Mouse (Mus musculus) midbrain, embryonic 14.5 days (tissue): ENCODE measurements at regions not wholly inside any gene's neighbourhood (a gene's known extent, or its start where the extent isn't known, plus 50 kb on each side); places are given as distances from the start of the nearest gene placed in this dataset.
"Not testable (repeated sequence)": the region's sequence is repeated elsewhere in the genome, so short reads cannot be mapped to it uniquely, and the experiment has no call there.

Source experiments
- ATAC-seq: fragments of 200-750 bp; cut with Nextera tagmentation; 2 replicates; pipeline ENCODE4 v1.8.0; 2017; ENCODE audit warnings: moderate number of reproducible peaks, moderate library complexity; ENCODE audit not compliant: low FRiP score, low TSS enrichment
- DNase-seq: peaks from one replicate; pipeline ENCODE4 v3.0.0-alpha.2; 2015
- H3K27ac ChIP-seq: fragments of 300-500 bp; sonication (generic); replicated peaks from 2 replicates; pipeline ENCODE4 v1.5.1; 2014; ENCODE audit warnings: mild to moderate bottlenecking, low read depth, low read length, moderate library complexity
- H3K27me3 ChIP-seq: fragments of 300-500 bp; sonication (generic); 2 replicates; pipeline ENCODE4 v1.6.1; 2014; ENCODE audit warnings: low read length, control low read depth, mixed read lengths; ENCODE audit not compliant: control insufficient read depth, insufficient read depth
- H3K36me3 ChIP-seq: fragments of 300-500 bp; sonication (generic); 2 replicates; pipeline ENCODE4 v1.6.1; 2014; ENCODE audit warnings: low read length, control low read depth; ENCODE audit not compliant: control insufficient read depth, insufficient read depth
- H3K4me1 ChIP-seq: fragments of 300-500 bp; sonication (generic); 2 replicates; pipeline ENCODE4 v1.6.1; 2014; ENCODE audit warnings: mild to moderate bottlenecking, antibody characterized with exemption, low read length, control low read depth; ENCODE audit not compliant: control insufficient read depth, insufficient read depth
- H3K4me2 ChIP-seq: fragments of 300-500 bp; sonication (generic); 2 replicates; pipeline ENCODE4 v1.6.1; 2014; ENCODE audit warnings: mild to moderate bottlenecking, low read length, moderate library complexity
- H3K4me3 ChIP-seq: fragments of 300-500 bp; sonication (generic); replicated peaks from 2 replicates; pipeline ENCODE4 v1.5.1; 2014; ENCODE audit warnings: low read depth, low read length
- H3K9ac ChIP-seq: fragments of 300-500 bp; sonication (generic); replicated peaks from 2 replicates; pipeline ENCODE4 v1.6.1; 2014; ENCODE audit warnings: mild to moderate bottlenecking, low read length, moderate library complexity
- H3K9me3 ChIP-seq: fragments of 300-500 bp; sonication (generic); 2 replicates; pipeline ENCODE4 v1.6.1; 2016; ENCODE audit warnings: low read length, control low read depth, mixed read lengths; ENCODE audit not compliant: control insufficient read depth
- WGBS: fragments of 180-500 bp; shearing (Covaris S2); extraction: QIAGEN DNeasy Blood & Tissue Kit; methylation state at CpG from one replicate; pipeline ENCODE4 v1.1.7; 2014; 5-methylcytosine and 5-hydroxymethylcytosine counted together

DNA sequence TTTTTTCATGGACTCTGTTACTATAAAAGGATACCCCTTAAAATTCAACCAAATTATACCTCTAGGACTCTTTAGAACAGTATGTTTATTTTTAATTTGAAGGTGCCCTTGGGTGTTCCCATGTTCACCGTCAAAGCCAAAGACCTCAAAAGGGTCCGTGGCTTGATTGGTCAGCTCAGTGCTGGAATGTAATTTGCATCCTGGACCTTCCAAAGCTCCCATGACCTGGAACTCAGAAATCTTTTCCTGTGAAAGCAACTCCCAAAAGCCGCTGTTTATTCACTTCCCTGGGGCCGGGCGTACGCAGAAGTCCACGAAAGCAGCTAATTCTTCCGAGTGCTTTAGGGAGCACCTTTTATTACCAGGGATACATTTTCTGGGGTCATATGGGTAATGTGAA is 105.1 kb upstream of the Ahi1 start:
- 80% methylated on average over 8 of the region's 8 CpGs for WGBS
- ATAC-seq: no peak
- H3K4me1 ChIP-seq: peaks cover 6% of the 10 kb centered on the region

GRCm38 (mm10) chr10:20843277-20843676 is 109.1 kb upstream of the Ahi1 start:
- H3K4me3 ChIP-seq: no peak overlapping the region
- ATAC-seq: no peak

More for the DNA sequence above, 105.1 kb upstream of the Ahi1 start:
- Histone ChIP-seq H3K36me3 (no peaks in the 10 kb centered on the region), H3K27me3 (no peaks in the 10 kb centered on the region), H3K9ac (no peak overlapping the region), H3K27ac (no peak overlapping the region), H3K4me3 (no peak overlapping the region), H3K9me3 (no peaks in the 10 kb centered on the region), H3K4me2 (no peak overlapping the region)
- DNase-seq: no peak

GRCm38 (mm10) chr10:20842131-20842530 is 110.2 kb upstream of the Ahi1 start:
- 60% methylated on average over 1 of the region's 1 CpGs for WGBS
- Histone ChIP-seq H3K27me3 (no peaks in the 10 kb centered on the region), H3K4me1 (peaks cover 6% of the 10 kb centered on the region), H3K9ac (no peak overlapping the region), H3K36me3 (no peaks in the 10 kb centered on the region), H3K4me2 (no peak overlapping the region), H3K27ac (no peak overlapping the region), H3K4me3 (no peak overlapping the region), H3K9me3 (no peaks in the 10 kb centered on the region)
- DNase-seq (no peak), ATAC-seq (no peak)

More at GRCm38 (mm10) chr10:20843277-20843676, 109.1 kb upstream of the Ahi1 start:
- Histone ChIP-seq H3K9me3 (no peaks in the 10 kb centered on the region), H3K4me1 (peaks cover 6% of the 10 kb centered on the region), H3K27me3 (no peaks in the 10 kb centered on the region), H3K36me3 (no peaks in the 10 kb centered on the region), H3K9ac (no peak overlapping the region), H3K4me2 (no peak overlapping the region), H3K27ac (no peak overlapping the region)
- peak; percentile 38 for DNase-seq
- WGBS: 54% methylated on average over 3 of the region's 3 CpGs

DNA sequence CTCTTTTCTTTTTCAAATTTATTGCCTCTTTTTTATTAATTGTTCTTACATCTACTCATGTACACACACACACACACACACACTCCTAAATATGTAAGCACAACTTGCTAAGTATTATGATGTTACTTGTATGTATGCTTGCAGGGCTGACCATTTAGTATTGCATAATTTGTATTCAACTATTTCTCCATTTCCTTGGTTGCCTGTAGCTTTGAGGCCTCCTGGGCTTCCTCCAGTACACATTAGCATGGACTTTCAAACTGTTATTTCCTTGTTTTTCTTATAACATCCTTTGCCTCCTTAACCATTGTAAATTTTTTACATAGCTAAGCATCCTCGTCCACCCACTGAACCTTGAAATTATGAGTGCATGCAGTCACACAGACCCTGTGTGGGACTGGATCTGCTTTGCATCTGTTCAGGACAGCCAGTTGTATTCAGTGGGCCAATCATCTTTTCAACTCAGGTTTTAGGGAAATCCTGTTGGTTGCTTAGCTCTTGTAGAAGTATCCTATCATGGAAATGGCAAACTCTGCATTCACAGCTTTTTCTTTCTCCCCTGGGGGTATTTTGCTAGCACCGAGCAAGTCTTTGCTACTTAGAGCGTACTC is 110.8 kb upstream of the Ahi1 start:
- Histone ChIP-seq H3K4me1 (peaks cover 6% of the 10 kb centered on the region), H3K27me3 (no peaks in the 10 kb centered on the region), H3K9ac (no peak overlapping the region), H3K36me3 (no peaks in the 10 kb centered on the region), H3K9me3 (no peaks in the 10 kb centered on the region), H3K27ac (no peak overlapping the region), H3K4me2 (no peak overlapping the region), H3K4me3 (no peak overlapping the region)
- 17% methylated on average over 3 of the region's 3 CpGs for WGBS
- DNase-seq (peak; percentile 31), ATAC-seq (no peak)

GRCm38 (mm10) chr10:20838685-20839425 is 113.5 kb upstream of the Ahi1 start:
- H3K36me3 ChIP-seq: no peaks in the 10 kb centered on the region
- no peak overlapping the region for H3K27ac ChIP-seq
- H3K4me3 ChIP-seq: no peak overlapping the region
- WGBS: 69% methylated on average over 8 of the region's 8 CpGs
- no peaks in the 10 kb centered on the region for H3K27me3 ChIP-seq
- ATAC-seq: no peak
- no peak for DNase-seq
- no peaks in the 10 kb centered on the region for H3K9me3 ChIP-seq
- no peak overlapping the region for H3K9ac ChIP-seq
- no peak overlapping the region for H3K4me2 ChIP-seq
- H3K4me1 ChIP-seq: peaks cover 6% of the 10 kb centered on the region

DNA sequence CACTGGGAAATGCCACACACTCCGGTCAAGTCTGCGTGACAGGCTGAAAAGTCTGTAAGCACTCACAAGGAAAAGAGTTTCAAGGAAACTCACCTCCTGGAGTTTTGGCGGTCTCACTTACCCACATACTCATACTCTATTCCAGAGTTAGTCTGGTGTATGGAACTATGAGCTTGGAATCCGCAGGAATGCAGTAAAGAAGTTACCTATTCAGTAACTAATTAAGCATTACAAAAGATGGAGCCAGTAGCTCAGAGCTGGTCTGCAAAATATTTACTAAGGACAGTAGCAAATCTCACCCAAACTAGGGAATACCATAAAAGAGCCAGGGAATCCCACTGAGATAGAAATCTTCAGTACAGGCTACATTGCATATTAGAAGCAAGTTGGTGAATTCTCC is 111.9 kb upstream of the Pde7b start:
- not testable (repeated sequence) for H3K27me3 ChIP-seq, H3K27ac ChIP-seq, H3K9me3 ChIP-seq, ATAC-seq, DNase-seq, H3K4me2 ChIP-seq, H3K9ac ChIP-seq, H3K36me3 ChIP-seq, H3K4me3 ChIP-seq, H3K4me1 ChIP-seq
- WGBS: 65% methylated on average over 4 of the region's 4 CpGs

DNA sequence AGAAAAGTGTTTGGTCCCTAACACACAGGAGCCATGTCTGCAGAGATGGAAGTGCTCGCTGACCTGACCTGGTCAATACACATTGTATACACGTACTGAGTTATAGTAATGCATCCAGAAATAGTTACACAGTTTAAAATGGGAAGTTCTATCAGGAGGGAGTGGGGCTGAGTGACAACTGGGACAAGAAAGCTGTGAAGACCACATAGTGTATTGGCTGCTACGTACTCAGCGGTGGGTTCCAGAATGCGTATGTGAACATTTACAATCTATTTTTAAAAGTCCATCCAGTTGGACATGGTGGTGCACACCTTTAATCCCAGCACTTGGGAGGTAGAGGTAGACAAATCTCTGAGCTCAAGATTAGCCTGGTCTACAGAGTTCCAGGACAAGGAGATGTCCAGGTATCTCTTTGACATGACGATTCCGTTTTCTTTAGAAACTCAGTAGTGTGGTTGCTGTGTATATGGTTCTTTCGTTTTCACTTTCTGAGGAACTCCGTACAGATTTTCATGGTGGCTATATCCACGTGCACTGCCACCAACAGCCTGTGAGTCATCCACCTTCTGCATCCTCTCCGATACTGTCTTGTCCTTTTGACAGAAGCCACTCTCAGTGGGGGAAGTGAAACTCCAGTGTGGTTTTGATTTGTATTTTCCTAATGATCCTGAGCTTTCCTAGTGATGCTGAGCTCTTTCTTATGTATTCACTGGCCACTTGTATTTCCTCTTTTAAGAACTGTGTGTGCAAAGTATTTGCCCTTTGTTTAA is 110.1 kb upstream of the Pde7b start:
- Histone ChIP-seq H3K27me3 (no peaks in the 10 kb centered on the region), H3K36me3 (no peaks in the 10 kb centered on the region), H3K4me3 (no peak overlapping the region), H3K4me1 (no peaks in the 10 kb centered on the region), H3K9ac (no peak overlapping the region), H3K4me2 (no peak overlapping the region), H3K9me3 (no peaks in the 10 kb centered on the region), H3K27ac (no peak overlapping the region)
- WGBS: 90% methylated on average over 11 of the region's 11 CpGs
- ATAC-seq (no peak), DNase-seq (no peak)

GRCm38 (mm10) chr10:20828304-20828703 is 103.4 kb upstream of the Pde7b start:
- ATAC-seq (no peak), DNase-seq (no peak)
- no peaks in the 10 kb centered on the region for H3K9me3 ChIP-seq
- WGBS: 84% methylated on average over 1 of the region's 1 CpGs
- H3K4me2 ChIP-seq: no peak overlapping the region
- no peak overlapping the region for H3K27ac ChIP-seq
- H3K9ac ChIP-seq: no peak overlapping the region
- no peak overlapping the region for H3K4me3 ChIP-seq
- no peaks in the 10 kb centered on the region for H3K4me1 ChIP-seq
- H3K36me3 ChIP-seq: no peaks in the 10 kb centered on the region
- no peaks in the 10 kb centered on the region for H3K27me3 ChIP-seq
